Mouse (Mus musculus): ENCODE measurements at regions not wholly inside any gene's neighbourhood (a gene's known extent, or its start where the extent isn't known, plus 50 kb on each side); places are given as distances from the start of the nearest gene placed in this dataset.

DNA sequence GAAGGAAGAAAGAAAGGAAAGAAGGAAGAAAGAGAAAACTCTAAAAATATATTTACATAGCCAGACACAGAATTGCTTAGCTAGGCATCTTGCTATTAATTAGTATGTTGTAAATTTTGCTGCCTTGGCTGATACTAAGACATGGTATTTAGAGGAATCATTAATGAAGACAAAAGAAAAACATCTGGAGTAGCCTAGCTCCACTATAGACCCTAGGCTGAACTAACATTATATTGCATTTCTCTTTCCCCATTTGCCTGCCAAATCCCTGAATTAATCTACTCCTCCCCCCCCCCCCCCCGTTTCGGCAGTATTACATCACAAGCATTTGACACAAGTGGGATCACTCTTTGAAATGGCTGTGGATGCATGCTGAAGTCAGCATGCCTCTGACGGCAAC, 206.1 kb upstream of the Tet2 start:
- TF ChIP-seq CTCF (conservative IDR thresholded peaks at IDR 0.05; ENCODE audit: low read length): no peak
- no peak for TF ChIP-seq POU5F1 (IDR thresholded peaks at IDR 0.05; ENCODE audit: borderline replicate concordance, low read length)

Data from E14TG2a.4 (cell line).